Mouse (Mus musculus) olfactory bulb, adult 2 months (tissue): ENCODE measurements around the gene Cnp. TPM values are rescaled to one million over a fixed set of nuclear protein-coding genes. Genes with fewer than 3 reads are reported as not detected.

Source experiments
- H3K27ac ChIP-seq: fragments of 200-500 bp; 2 replicates; pipeline ENCODE4 v1.5.1; 2012; ENCODE audit warnings: low read depth, low read length; ENCODE audit not compliant: insufficient read depth
- H3K4me1 ChIP-seq: fragments of 200-500 bp; 2 replicates; pipeline ENCODE4 v1.6.1; 2012; ENCODE audit warnings: low read length; ENCODE audit not compliant: control insufficient read depth, insufficient read depth
- H3K4me3 ChIP-seq: fragments of 200-500 bp; 2 replicates; pipeline ENCODE4 v1.5.1; 2012; ENCODE audit warnings: mild to moderate bottlenecking, low read depth, low read length, moderate library complexity; ENCODE audit not compliant: insufficient read depth
- CTCF ChIP-seq: fragments of 200-500 bp; IDR thresholded peaks from 2 replicates; pipeline ENCODE4 v1.5.1; 2012; ENCODE audit warnings: low read depth, mild to moderate bottlenecking, low read length, moderate library complexity; ENCODE audit not compliant: insufficient read depth
- POLR2A ChIP-seq: fragments of 200-500 bp; IDR thresholded peaks from 2 replicates; pipeline ENCODE4 v1.6.1; 2012; ENCODE audit warnings: mild to moderate bottlenecking, low read depth, low read length, moderate library complexity; ENCODE audit not compliant: insufficient read depth
- WGBS: fragments of 180-500 bp; shearing (Covaris S2); methylation state at CpG from one replicate; pipeline ENCODE4 v1.1.7; 2018; 5-methylcytosine and 5-hydroxymethylcytosine counted together
- polyA plus RNA-seq: library from polyadenylated mRNA; stranded (reverse); fragments of >200 nt; gene quantifications from 2 replicates; pipeline ENCODE4 v1.2.4, GENCODE M21; 2012; ENCODE audit warnings: low replicate concordance; ENCODE audit not compliant: missing spikeins, insufficient read depth, insufficient read length

Cnp gene
- polyA plus RNA-seq, 1 experiment = not detected

GRCm38 (mm10) chr11:100640159-100640906 is 65.6 kb downstream of the Cnp start:
- Histone ChIP-seq H3K4me1 (peaks cover 22% of the 10 kb centered on the region), H3K4me3 (peak overlapping the region; percentile 51), H3K27ac (0 out of 2 replicates have a peak overlapping the region, but pooled peaks have one; percentile 1)
- peak; percentile 42; the same call in 1 of the 2 replicates for TF ChIP-seq CTCF
- TF ChIP-seq POLR2A = peak; percentile 29; the same call in 1 of the 2 replicates
- WGBS = 8% methylated on average over 52 of the region's 52 CpGs

Other genes with a start within 250 kb of the Cnp start
- not detected in 2 replicates for gene Gast, start 240.5 kb upstream of the Cnp start, polyA plus RNA-seq
- not detected in 2 replicates for gene Hap1, start 218.8 kb upstream of the Cnp start, polyA plus RNA-seq
- gene Jup, start 177.1 kb upstream of the Cnp start, polyA plus RNA-seq = not detected in 2 replicates
- not detected in 2 replicates for gene P3h4, start 160.1 kb upstream of the Cnp start, polyA plus RNA-seq
- gene Fkbp10, start 159.2 kb upstream of the Cnp start, polyA plus RNA-seq = not detected in 2 replicates
- gene Nt5c3b, start 133.1 kb upstream of the Cnp start, polyA plus RNA-seq = not detected in 2 replicates
- not detected in 2 replicates for gene Klhl10, start 133.0 kb upstream of the Cnp start, polyA plus RNA-seq
- not detected in 2 replicates for gene Klhl11, start 102.2 kb upstream of the Cnp start, polyA plus RNA-seq
- gene Acly, start 46.9 kb upstream of the Cnp start, polyA plus RNA-seq = not detected in 2 replicates
- gene Ttc25, start 29.3 kb upstream of the Cnp start, polyA plus RNA-seq = not detected in 2 replicates
- not detected in 2 replicates for gene Nkiras2, start 44.3 kb downstream of the Cnp start, polyA plus RNA-seq
- gene Dnajc7, start 45.3 kb downstream of the Cnp start, polyA plus RNA-seq = 670 TPM in 1 of 2 replicates, not detected in the other
- gene Zfp385c, start 117.6 kb downstream of the Cnp start, polyA plus RNA-seq = not detected in 2 replicates
- gene Dhx58, start 129.4 kb downstream of the Cnp start, polyA plus RNA-seq = not detected in 2 replicates
- not detected in 2 replicates for gene Kat2a, start 137.6 kb downstream of the Cnp start, polyA plus RNA-seq
- gene Hspb9, start 138.9 kb downstream of the Cnp start, polyA plus RNA-seq = not detected in 2 replicates
- not detected in 2 replicates for gene Rab5c, start 163.3 kb downstream of the Cnp start, polyA plus RNA-seq
- not detected in 2 replicates for gene Kcnh4, start 185.0 kb downstream of the Cnp start, polyA plus RNA-seq
- not detected in 2 replicates for gene Hcrt, start 188.0 kb downstream of the Cnp start, polyA plus RNA-seq
- not detected in 2 replicates for gene Ghdc, start 196.1 kb downstream of the Cnp start, polyA plus RNA-seq